25 mouse cellular contexts compared by ENCODE assay signal in genomic region chr3:69669541-69669940, GRCm38 (mm10). TPM values are rescaled to one million over a fixed set of nuclear protein-coding genes. Genes with fewer than 3 reads are reported as not detected.
DNase-seq lines count a peak whose midpoint lies in the region; ATAC-seq and TF ChIP-seq lines count a peak whose summit lies in the region.
"Had no signal": no experiment of that assay in that cellular context is flagged by ENCODE, and none has a peak within 500 bp of the region (broad histone marks: within the 10 kb centered on the region; RNA-seq: fewer than 3 reads in every experiment).

No protein-coding gene starts in this region.

- peak; percentile 96 for DNase-seq in heart, adult 11 months
- DNase-seq in layer of hippocampus, adult 9-11 months: peak; percentile 17
- no peak for DNase-seq in layer of hippocampus, adult 8-10 months (ENCODE audit: low spot score in 2 of 2)
- no peak for DNase-seq in Patski (ENCODE audit: low read depth, low spot score)
- peak; percentile 21 for DNase-seq in skeletal muscle tissue, adult 2 months (ENCODE audit: low read depth, low spot score)
- DNase-seq: cerebellum, postnatal 14 days; embryo, embryonic 11 days; heart, postnatal 36 days; kidney, adult 18-20 months; left cerebral cortex, postnatal 4 days; liver; lung, adult 18-20 months; lung, postnatal 14 days; spleen, adult 18-20 months; thymus, postnatal 36 days had no signal

- no peaks in the 10 kb centered on the region for H3K9me3 ChIP-seq in heart, embryonic 11.5 days (replicated peaks; ENCODE audit: control insufficient read depth, low read length)
- no peaks in the 10 kb centered on the region for H3K9me3 ChIP-seq in intestine, embryonic 16.5 days (ENCODE audit: control insufficient read depth, low read length)
- H3K9me3 ChIP-seq: embryonic facial prominence, embryonic 15.5 days; megakaryocyte, embryonic 14.5 days; midbrain, embryonic 15.5 days; neural tube, embryonic 15.5 days had no signal

- no peak for TF ChIP-seq CTCF in Patski (IDR thresholded peaks at IDR 0.05)

- no peak overlapping the region for H3K4me3 ChIP-seq in heart, embryonic 11.5 days (ENCODE audit: low read depth, low read length)
- no peak overlapping the region for H3K4me3 ChIP-seq in intestine, embryonic 16.5 days (ENCODE audit: low read length)
- H3K4me3 ChIP-seq: embryonic facial prominence, embryonic 15.5 days; layer of hippocampus, adult 2 months; left cerebral cortex, adult 2 months; megakaryocyte, embryonic 14.5 days; midbrain, embryonic 15.5 days; neural tube, embryonic 15.5 days had no signal

- CTCF ChIA-PET in Patski (lab: Charles Lee): no interaction called here

- no peak overlapping the region for H3K9ac ChIP-seq in heart, embryonic 11.5 days (ENCODE audit: low read depth, low read length)
- H3K9ac ChIP-seq in intestine, embryonic 16.5 days (ENCODE audit: low read depth, low read length): no peak overlapping the region
- H3K9ac ChIP-seq: embryonic facial prominence, embryonic 15.5 days; midbrain, embryonic 15.5 days; neural tube, embryonic 15.5 days had no signal

- no peaks in the 10 kb centered on the region for H3K36me3 ChIP-seq in heart, embryonic 11.5 days (ENCODE audit: control insufficient read depth, insufficient read depth, low read length)
- H3K36me3 ChIP-seq in intestine, embryonic 16.5 days (ENCODE audit: control insufficient read depth, insufficient read depth, low read length): no peaks in the 10 kb centered on the region
- H3K36me3 ChIP-seq: embryonic facial prominence, embryonic 15.5 days; midbrain, embryonic 15.5 days; neural tube, embryonic 15.5 days had no signal

- H3K27ac ChIP-seq in heart, embryonic 11.5 days (ENCODE audit: low read depth, low read length): no peak overlapping the region
- H3K27ac ChIP-seq in intestine, embryonic 16.5 days (ENCODE audit: low read length): no peak overlapping the region
- H3K27ac ChIP-seq: embryonic facial prominence, embryonic 15.5 days; hindbrain, postnatal 0 days; layer of hippocampus, adult 2 months; left cerebral cortex, adult 2 months; midbrain, embryonic 15.5 days; neural tube, embryonic 15.5 days had no signal

- POLR2A ChIA-PET in Patski (lab: Charles Lee): interaction anchor here (0.6 kb wide), 1 partner anchor 113 kb away, joined by 3 read pairs; no protein-coding TSS in a partner anchor

- in situ Hi-C loops in Patski (cut with MboI; ENCODE audit: low pct_unique_long_range_greater_than_20kb): no loop called here

- no peak overlapping the region for H3K4me2 ChIP-seq in heart, embryonic 11.5 days
- no peak overlapping the region for H3K4me2 ChIP-seq in intestine, embryonic 16.5 days (ENCODE audit: low read depth, low read length)
- H3K4me2 ChIP-seq: embryonic facial prominence, embryonic 15.5 days; midbrain, embryonic 15.5 days; neural tube, embryonic 15.5 days had no signal

- no peaks in the 10 kb centered on the region for H3K4me1 ChIP-seq in heart, embryonic 11.5 days (ENCODE audit: control insufficient read depth, insufficient read depth, low read length)
- H3K4me1 ChIP-seq in intestine, embryonic 16.5 days (ENCODE audit: control insufficient read depth, insufficient read depth, low read length): no peaks in the 10 kb centered on the region
- H3K4me1 ChIP-seq: embryonic facial prominence, embryonic 15.5 days; midbrain, embryonic 15.5 days; neural tube, embryonic 15.5 days had no signal

- 80% methylated on average over 10 of the region's 10 CpGs for WGBS in heart, embryonic 11.5 days (ENCODE audit: insufficient replicate concordance)
- WGBS in intestine, embryonic 16.5 days: 78% methylated on average over 10 of the region's 10 CpGs

- no peak for ATAC-seq in heart, embryonic 11.5 days (replicated peaks; ENCODE audit: insufficient number of reproducible peaks, low FRiP score, low TSS enrichment)
- ATAC-seq in Patski: peak; percentile 71
- ATAC-seq in intestine, embryonic 16.5 days: no peak
- ATAC-seq: forebrain, embryonic 16.5 days; hindbrain, postnatal 0 days; midbrain, embryonic 15.5 days had no signal

- no peaks in the 10 kb centered on the region for H3K27me3 ChIP-seq in heart, embryonic 11.5 days (ENCODE audit: control insufficient read depth, insufficient read depth, low read length)
- H3K27me3 ChIP-seq in Patski: peaks cover 12% of the 10 kb centered on the region
- H3K27me3 ChIP-seq in intestine, embryonic 16.5 days (replicated peaks; ENCODE audit: control insufficient read depth, insufficient read depth, low read length): no peaks in the 10 kb centered on the region
- H3K27me3 ChIP-seq: embryonic facial prominence, embryonic 15.5 days; megakaryocyte, embryonic 14.5 days; midbrain, embryonic 15.5 days; neural tube, embryonic 15.5 days had no signal

RNA-seq across cellular contexts. Expression of gene Nmd3, which starts 52.2 kb away (rescaled TPM):
- polyA plus RNA-seq in heart, embryonic 11.5 days (2014; fragmentation: Nextera tagmentation; extraction: Ambion mirVana): 104 and 115 TPM in 2 replicates
- total RNA-seq in layer of hippocampus, adult 8-10 months (2022): 10 to 100 TPM; 47.0 to 68.9 (median 48.7) TPM
- 155 TPM for polyA plus RNA-seq in Patski (2021)
- polyA plus RNA-seq in intestine, embryonic 16.5 days (2015; fragmentation: Nextera tagmentation; extraction: Ambion mirVana): 123 and 142 TPM in 2 replicates

Comparison
In these comparisons a context has a peak if more than half of its experiments do, and no peak if none do; other contexts are left out.
1. DNase-seq: peak in heart, adult 11 months (single experiment), layer of hippocampus, adult 9-11 months (single experiment) and skeletal muscle tissue, adult 2 months (single experiment); none in layer of hippocampus, adult 8-10 months (0 of 2) and Patski (single experiment).